Mouse (Mus musculus) liver, adult (tissue): ENCODE measurements around the gene Crocc.

Experiments
- GATA4 ChIP-seq: IDR thresholded peaks from 2 replicates; pipeline ENCODE4 v1.6.1; 2014; ENCODE audit warnings: mild to moderate bottlenecking, low read length; ENCODE audit not compliant: insufficient replicate concordance

Gene Crocc

GRCm38 (mm10) chr4:141060426-141061301 lies at the start of gene Crocc:
Gene Crocc, minus strand, starts transcription at chr4:141060550.
- TF ChIP-seq GATA4 = no peak

- no peak for TF ChIP-seq GATA4
Measured at GRCm38 (mm10) chr4:141108196-141108732, 47.9 kb upstream of the Crocc start.

- no peak for TF ChIP-seq GATA4
Measured at GRCm38 (mm10) chr4:141106526-141107183, 46.3 kb upstream of the Crocc start.

- TF ChIP-seq GATA4 = no peak
Measured at GRCm38 (mm10) chr4:141101855-141102254, 41.5 kb upstream of the Crocc start.

- TF ChIP-seq GATA4 = no peak
Measured at GRCm38 (mm10) chr4:141101291-141101690, 40.9 kb upstream of the Crocc start.

- no peak for TF ChIP-seq GATA4
Measured at GRCm38 (mm10) chr4:141099956-141100355, 39.6 kb upstream of the Crocc start.

- no peak for TF ChIP-seq GATA4
Measured at GRCm38 (mm10) chr4:141098935-141099334, 38.6 kb upstream of the Crocc start.

- no peak for TF ChIP-seq GATA4
Measured at GRCm38 (mm10) chr4:141096710-141097109, 36.4 kb upstream of the Crocc start.

- no peak for TF ChIP-seq GATA4
Measured at GRCm38 (mm10) chr4:141095016-141095415, 34.7 kb upstream of the Crocc start.

GRCm38 (mm10) chr4:141088714-141089113 lies 28.4 kb upstream of the Crocc start:
- TF ChIP-seq GATA4 = no peak

- TF ChIP-seq GATA4 = no peak
Measured at GRCm38 (mm10) chr4:141088033-141088432, 27.7 kb upstream of the Crocc start, which contains the start of gene Spata21. Gene Spata21, plus strand, starts transcription at chr4:141088333.

- TF ChIP-seq GATA4 = no peak
Measured at GRCm38 (mm10) chr4:141086862-141087261, 26.5 kb upstream of the Crocc start.

- TF ChIP-seq GATA4 = no peak
Measured at GRCm38 (mm10) chr4:141078510-141079137, 18.3 kb upstream of the Crocc start.

GRCm38 (mm10) chr4:141077681-141078509 lies 17.5 kb upstream of the Crocc start, which contains the start of gene Necap2:
Gene Necap2, minus strand, starts transcription at chr4:141078357.
- peak; percentile 74; the same call in 1 of the 2 replicates for TF ChIP-seq GATA4
